Mouse (Mus musculus): Measurements from ENCODE around the gene Bid. TPM values are rescaled to one million over a fixed set of nuclear protein-coding genes. Genes with fewer than 3 reads are reported as not detected.

The Bid gene
- polyA plus RNA-seq, 2 experiments, result 16.2 to 25.6 TPM

- Histone ChIP-seq H3K9me3 (ENCODE audit: control insufficient read depth, low read length) (no peaks in the 10 kb centered on the region), H3K27ac (peak overlapping the region; percentile 78), H3K4me1 (replicated peaks; ENCODE audit: control insufficient read depth in 2 of 2, insufficient read depth in 2 of 2, low read length in 1 of 2) (peaks cover 27 to 35% of the 10 kb centered on the region in 2 experiments), H3K36me3 (replicated peaks; ENCODE audit: control insufficient read depth, insufficient read depth, low read depth) (peaks cover 8% of the 10 kb centered on the region), H3K4me3 (ENCODE audit: insufficient read depth in 1 of 2, low read depth in 2 of 2, low read length in 2 of 2) (no peak overlapping the region), H3K9ac (replicated peaks) (peak overlapping the region; percentile 14; the same call in 1 of the 2 replicates), H3K4me2 (ENCODE audit: low read depth) (peak overlapping the region; percentile 34; the same call in 1 of the 2 replicates), H3K27me3 (ENCODE audit: control insufficient read depth, insufficient read depth, low read length) (no peaks in the 10 kb centered on the region)
- ATAC-seq (ENCODE audit: insufficient read depth) (peak; percentile 44; the same call in 1 of the 2 replicates), DNase-seq (ENCODE audit: low read depth in 3 of 3, low spot score in 3 of 3) (peak in 1 of 3 experiments; percentile 37)
- 30% methylated on average over 4 of the region's 4 CpGs for WGBS (ENCODE audit: insufficient replicate concordance)
- no peak for TF ChIP-seq CTCF (IDR thresholded peaks at IDR 0.05; ENCODE audit: low read depth)
These were observed 40.7 kb upstream of the Bid start for GRCm38 (mm10) chr6:120957331-120957730.

GRCm38 (mm10) chr6:120956259-120957161 lies 39.9 kb upstream of the Bid start:
- peak overlapping the region; percentile 88 for H3K27ac ChIP-seq
- peaks cover 7% of the 10 kb centered on the region for H3K36me3 ChIP-seq (replicated peaks; ENCODE audit: control insufficient read depth, insufficient read depth, low read depth)
- no peak overlapping the region for H3K4me3 ChIP-seq (ENCODE audit: insufficient read depth in 1 of 2, low read depth in 2 of 2, low read length in 2 of 2)
- no peaks in the 10 kb centered on the region for H3K27me3 ChIP-seq (ENCODE audit: control insufficient read depth, insufficient read depth, low read length)
- WGBS (ENCODE audit: insufficient replicate concordance), result 20% methylated on average over 11 of the region's 11 CpGs
- no peaks in the 10 kb centered on the region for H3K9me3 ChIP-seq (ENCODE audit: control insufficient read depth, low read length)
- H3K4me2 ChIP-seq (ENCODE audit: low read depth), result peak overlapping the region; percentile 34
- peaks cover 27 to 35% of the 10 kb centered on the region in 2 experiments for H3K4me1 ChIP-seq (replicated peaks; ENCODE audit: control insufficient read depth in 2 of 2, insufficient read depth in 2 of 2, low read length in 1 of 2)
- DNase-seq (ENCODE audit: low read depth in 3 of 3, low spot score in 3 of 3), result peak; percentile 82 to 84 (median 83)
- peak; percentile 97 for ATAC-seq (ENCODE audit: insufficient read depth)
- peak overlapping the region; percentile 43 for H3K9ac ChIP-seq (replicated peaks)
- TF ChIP-seq CTCF (IDR thresholded peaks at IDR 0.05; ENCODE audit: low read depth) (no peak), EP300 (IDR thresholded peaks at IDR 0.05; ENCODE audit: low read depth) (peak; percentile 98)

- ATAC-seq (ENCODE audit: insufficient read depth), result no peak
- H3K27ac ChIP-seq, result peak overlapping the region; percentile 88
- DNase-seq (ENCODE audit: low read depth in 3 of 3, low spot score in 3 of 3), result peak in 1 of 3 experiments; percentile 30
- H3K9ac ChIP-seq (replicated peaks), result no peak overlapping the region; the same call in 1 of the 2 replicates
- H3K4me2 ChIP-seq (ENCODE audit: low read depth), result no peak overlapping the region
- peaks cover 27 to 35% of the 10 kb centered on the region in 2 experiments for H3K4me1 ChIP-seq (replicated peaks; ENCODE audit: control insufficient read depth in 2 of 2, insufficient read depth in 2 of 2, low read length in 1 of 2)
- H3K4me3 ChIP-seq (ENCODE audit: insufficient read depth in 1 of 2, low read depth in 2 of 2, low read length in 2 of 2), result no peak overlapping the region
- TF ChIP-seq EP300 (IDR thresholded peaks at IDR 0.05; ENCODE audit: low read depth) (no peak), CTCF (IDR thresholded peaks at IDR 0.05; ENCODE audit: low read depth) (no peak)
- WGBS (ENCODE audit: insufficient replicate concordance), result 27% methylated on average over 3 of the region's 3 CpGs
- no peaks in the 10 kb centered on the region for H3K9me3 ChIP-seq (ENCODE audit: control insufficient read depth, low read length)
- H3K36me3 ChIP-seq (replicated peaks; ENCODE audit: control insufficient read depth, insufficient read depth, low read depth), result peaks cover 7% of the 10 kb centered on the region
- H3K27me3 ChIP-seq (ENCODE audit: control insufficient read depth, insufficient read depth, low read length), result no peaks in the 10 kb centered on the region
These were observed 38.6 kb upstream of the Bid start for GRCm38 (mm10) chr6:120955215-120955614.

GRCm38 (mm10) chr6:120954241-120954640 lies 37.6 kb upstream of the Bid start:
- no peak for ATAC-seq (ENCODE audit: insufficient read depth)
- 83% methylated on average over 8 of the region's 8 CpGs for WGBS (ENCODE audit: insufficient replicate concordance)
- no peak overlapping the region for H3K27ac ChIP-seq

GRCm38 (mm10) chr6:120952475-120952874 lies 35.8 kb upstream of the Bid start:
- TF ChIP-seq CTCF (IDR thresholded peaks at IDR 0.05; ENCODE audit: low read depth) (no peak), EP300 (IDR thresholded peaks at IDR 0.05; ENCODE audit: low read depth) (no peak)
- Histone ChIP-seq H3K4me2 (ENCODE audit: low read depth) (no peak overlapping the region), H3K36me3 (replicated peaks; ENCODE audit: control insufficient read depth, insufficient read depth, low read depth) (peaks cover 12% of the 10 kb centered on the region), H3K27ac (no peak overlapping the region), H3K4me3 (ENCODE audit: insufficient read depth in 1 of 2, low read depth in 2 of 2, low read length in 2 of 2) (no peak overlapping the region), H3K9me3 (ENCODE audit: control insufficient read depth, low read length) (no peaks in the 10 kb centered on the region), H3K9ac (replicated peaks) (no peak overlapping the region), H3K27me3 (ENCODE audit: control insufficient read depth, insufficient read depth, low read length) (no peaks in the 10 kb centered on the region), H3K4me1 (replicated peaks; ENCODE audit: control insufficient read depth in 2 of 2, insufficient read depth in 2 of 2, low read length in 1 of 2) (peaks cover 23 to 28% of the 10 kb centered on the region in 2 experiments)
- DNase-seq (ENCODE audit: low read depth in 3 of 3, low spot score in 3 of 3), result no peak
- WGBS (ENCODE audit: insufficient replicate concordance), result 87% methylated on average over 6 of the region's 6 CpGs
- ATAC-seq (ENCODE audit: insufficient read depth), result no peak

More at GRCm38 (mm10) chr6:120954241-120954640, 37.6 kb upstream of the Bid start:
- Histone ChIP-seq H3K4me1 (replicated peaks; ENCODE audit: control insufficient read depth in 2 of 2, insufficient read depth in 2 of 2, low read length in 1 of 2) (peaks cover 27 to 35% of the 10 kb centered on the region in 2 experiments), H3K9me3 (ENCODE audit: control insufficient read depth, low read length) (no peaks in the 10 kb centered on the region), H3K36me3 (replicated peaks; ENCODE audit: control insufficient read depth, insufficient read depth, low read depth) (peaks cover 12% of the 10 kb centered on the region), H3K27me3 (ENCODE audit: control insufficient read depth, insufficient read depth, low read length) (no peaks in the 10 kb centered on the region), H3K9ac (replicated peaks) (no peak overlapping the region), H3K4me2 (ENCODE audit: low read depth) (no peak overlapping the region), H3K4me3 (ENCODE audit: insufficient read depth in 1 of 2, low read depth in 2 of 2, low read length in 2 of 2) (no peak overlapping the region)
- TF ChIP-seq CTCF (IDR thresholded peaks at IDR 0.05; ENCODE audit: low read depth) (no peak), EP300 (IDR thresholded peaks at IDR 0.05; ENCODE audit: low read depth) (no peak)
- no peak for DNase-seq (ENCODE audit: low read depth in 3 of 3, low spot score in 3 of 3)

Data from liver, embryonic 14.5 days (tissue).